Mouse (Mus musculus): ENCODE results near the gene Rps27. TPM values are rescaled to one million over a fixed set of nuclear protein-coding genes. Genes with fewer than 3 reads are reported as not detected.

Rps27 gene
- polyA plus RNA-seq, 1 experiment = 4,707 TPM

- no peaks in the 10 kb centered on the region for H3K27me3 ChIP-seq (ENCODE audit: control insufficient read depth, insufficient read depth, insufficient read length)
- H3K79me2 ChIP-seq (ENCODE audit: control insufficient read depth, insufficient read depth) = no peaks in the 10 kb centered on the region
- no peak overlapping the region for H3K4me3 ChIP-seq (ENCODE audit: insufficient read depth, poor library complexity, severe bottlenecking)
- TF ChIP-seq MAX (IDR thresholded peaks at IDR 0.05) = no peak
- no peak for TF ChIP-seq FOSL1 (IDR thresholded peaks at IDR 0.05; ENCODE audit: insufficient read depth, low read length, poor library complexity, severe bottlenecking)
- TF ChIP-seq CEBPB (IDR thresholded peaks at IDR 0.05; ENCODE audit: low read depth) = no peak
- TF ChIP-seq USF1 (IDR thresholded peaks at IDR 0.05; ENCODE audit: low read depth) = no peak
- TF ChIP-seq MYOG (IDR thresholded peaks at IDR 0.05; ENCODE audit: control insufficient read depth, extremely low read depth, insufficient read length) = no peak
- no peak for TF ChIP-seq CTCF (IDR thresholded peaks at IDR 0.05; ENCODE audit: control insufficient read depth, insufficient read depth, insufficient read length)
- TF ChIP-seq MYOD1 (IDR thresholded peaks at IDR 0.05; ENCODE audit: control insufficient read depth, insufficient read length, low read depth) = no peak
- H3ac ChIP-seq (ENCODE audit: control insufficient read depth, insufficient read length, low read depth) = no peak overlapping the region
- H3K79me3 ChIP-seq (ENCODE audit: low read depth) = no peaks in the 10 kb centered on the region
- H3K36me3 ChIP-seq (ENCODE audit: control insufficient read depth, insufficient read depth) = no peaks in the 10 kb centered on the region
These were observed 28.4 kb upstream of the Rps27 start for GRCm38 (mm10) chr3:90241669-90242358.

- Histone ChIP-seq H3K4me3 (ENCODE audit: insufficient read depth, poor library complexity, severe bottlenecking) (no peak overlapping the region), H3ac (ENCODE audit: control insufficient read depth, insufficient read length, low read depth) (no peak overlapping the region), H3K36me3 (ENCODE audit: control insufficient read depth, insufficient read depth) (no peaks in the 10 kb centered on the region), H3K27me3 (ENCODE audit: control insufficient read depth, insufficient read depth, insufficient read length) (no peaks in the 10 kb centered on the region), H3K79me2 (ENCODE audit: control insufficient read depth, insufficient read depth) (no peaks in the 10 kb centered on the region), H3K79me3 (ENCODE audit: low read depth) (no peaks in the 10 kb centered on the region)
- TF ChIP-seq CTCF (IDR thresholded peaks at IDR 0.05; ENCODE audit: control insufficient read depth, insufficient read depth, insufficient read length) (no peak), CEBPB (IDR thresholded peaks at IDR 0.05; ENCODE audit: low read depth) (no peak), MYOD1 (IDR thresholded peaks at IDR 0.05; ENCODE audit: control insufficient read depth, insufficient read length, low read depth) (no peak), MAX (IDR thresholded peaks at IDR 0.05) (no peak), FOSL1 (IDR thresholded peaks at IDR 0.05; ENCODE audit: insufficient read depth, low read length, poor library complexity, severe bottlenecking) (no peak), USF1 (IDR thresholded peaks at IDR 0.05; ENCODE audit: low read depth) (no peak), MYOG (IDR thresholded peaks at IDR 0.05; ENCODE audit: control insufficient read depth, extremely low read depth, insufficient read length) (no peak)
These were observed 27.8 kb upstream of the Rps27 start for GRCm38 (mm10) chr3:90241251-90241650.

GRCm38 (mm10) chr3:90231507-90232333 is 18.3 kb upstream of the Rps27 start, which contains the start of gene Jtb:
TSS of gene Jtb (plus strand) at chr3:90231597.
- H3K36me3 ChIP-seq (ENCODE audit: control insufficient read depth, insufficient read depth) = peaks cover 21% of the 10 kb centered on the region

GRCm38 (mm10) chr3:90231075-90231474 is 17.6 kb upstream of the Rps27 start:
- Histone ChIP-seq H3K79me3 (ENCODE audit: low read depth) (peaks cover 3% of the 10 kb centered on the region), H3K27me3 (ENCODE audit: control insufficient read depth, insufficient read depth, insufficient read length) (no peaks in the 10 kb centered on the region)
- TF ChIP-seq USF1 (IDR thresholded peaks at IDR 0.05; ENCODE audit: low read depth) (no peak), MYOG (IDR thresholded peaks at IDR 0.05; ENCODE audit: control insufficient read depth, extremely low read depth, insufficient read length) (no peak), MYOD1 (IDR thresholded peaks at IDR 0.05; ENCODE audit: control insufficient read depth, insufficient read length, low read depth) (no peak), CTCF (IDR thresholded peaks at IDR 0.05; ENCODE audit: control insufficient read depth, insufficient read depth, insufficient read length) (no peak), FOSL1 (IDR thresholded peaks at IDR 0.05; ENCODE audit: insufficient read depth, low read length, poor library complexity, severe bottlenecking) (no peak), CEBPB (IDR thresholded peaks at IDR 0.05; ENCODE audit: low read depth) (no peak), MAX (IDR thresholded peaks at IDR 0.05) (no peak)

More at GRCm38 (mm10) chr3:90231507-90232333, 18.3 kb upstream of the Rps27 start, which contains the start of gene Jtb:
- peak within 1 kb of the TSS; percentile 70 for H3ac ChIP-seq (ENCODE audit: control insufficient read depth, insufficient read length, low read depth)
- H3K79me3 ChIP-seq (ENCODE audit: low read depth) = peaks cover 3% of the 10 kb centered on the region
- no peaks in the 10 kb centered on the region for H3K27me3 ChIP-seq (ENCODE audit: control insufficient read depth, insufficient read depth, insufficient read length)
- peak within 1 kb of the TSS; percentile 85 for H3K4me3 ChIP-seq (ENCODE audit: insufficient read depth, poor library complexity, severe bottlenecking)
- peaks cover 16% of the 10 kb centered on the region for H3K79me2 ChIP-seq (ENCODE audit: control insufficient read depth, insufficient read depth)
- TF ChIP-seq MYOD1 (IDR thresholded peaks at IDR 0.05; ENCODE audit: control insufficient read depth, insufficient read length, low read depth) (peak; percentile 58), MAX (IDR thresholded peaks at IDR 0.05) (peak; percentile 76), CEBPB (IDR thresholded peaks at IDR 0.05; ENCODE audit: low read depth) (no peak), FOSL1 (IDR thresholded peaks at IDR 0.05; ENCODE audit: insufficient read depth, low read length, poor library complexity, severe bottlenecking) (no peak), CTCF (IDR thresholded peaks at IDR 0.05; ENCODE audit: control insufficient read depth, insufficient read depth, insufficient read length) (no peak), USF1 (IDR thresholded peaks at IDR 0.05; ENCODE audit: low read depth) (peak; percentile 71), MYOG (IDR thresholded peaks at IDR 0.05; ENCODE audit: control insufficient read depth, extremely low read depth, insufficient read length) (no peak)

GRCm38 (mm10) chr3:90224331-90224730 is 10.9 kb upstream of the Rps27 start:
- Histone ChIP-seq H3K36me3 (ENCODE audit: control insufficient read depth, insufficient read depth) (peaks cover 6% of the 10 kb centered on the region), H3K79me3 (ENCODE audit: low read depth) (no peaks in the 10 kb centered on the region), H3K4me3 (ENCODE audit: insufficient read depth, poor library complexity, severe bottlenecking) (no peak overlapping the region), H3K79me2 (ENCODE audit: control insufficient read depth, insufficient read depth) (no peaks in the 10 kb centered on the region), H3K27me3 (ENCODE audit: control insufficient read depth, insufficient read depth, insufficient read length) (no peaks in the 10 kb centered on the region), H3ac (ENCODE audit: control insufficient read depth, insufficient read length, low read depth) (no peak overlapping the region)
- TF ChIP-seq MYOG (IDR thresholded peaks at IDR 0.05; ENCODE audit: control insufficient read depth, extremely low read depth, insufficient read length) = no peak
- no peak for TF ChIP-seq MYOD1 (IDR thresholded peaks at IDR 0.05; ENCODE audit: control insufficient read depth, insufficient read length, low read depth)
- TF ChIP-seq MAX (IDR thresholded peaks at IDR 0.05) = no peak
- no peak for TF ChIP-seq USF1 (IDR thresholded peaks at IDR 0.05; ENCODE audit: low read depth)
- TF ChIP-seq CEBPB (IDR thresholded peaks at IDR 0.05; ENCODE audit: low read depth) = no peak
- no peak for TF ChIP-seq FOSL1 (IDR thresholded peaks at IDR 0.05; ENCODE audit: insufficient read depth, low read length, poor library complexity, severe bottlenecking)
- no peak for TF ChIP-seq CTCF (IDR thresholded peaks at IDR 0.05; ENCODE audit: control insufficient read depth, insufficient read depth, insufficient read length)

More at GRCm38 (mm10) chr3:90231075-90231474, 17.6 kb upstream of the Rps27 start:
- peak overlapping the region; percentile 85 for H3K4me3 ChIP-seq (ENCODE audit: insufficient read depth, poor library complexity, severe bottlenecking)
- H3K36me3 ChIP-seq (ENCODE audit: control insufficient read depth, insufficient read depth) = peaks cover 21% of the 10 kb centered on the region
- peak overlapping the region; percentile 70 for H3ac ChIP-seq (ENCODE audit: control insufficient read depth, insufficient read length, low read depth)
- peaks cover 16% of the 10 kb centered on the region for H3K79me2 ChIP-seq (ENCODE audit: control insufficient read depth, insufficient read depth)

Measured in C2C12 (cell line).